Mouse (Mus musculus): ENCODE results near the gene Wdr82. TPM values are rescaled to one million over a fixed set of nuclear protein-coding genes. Genes with fewer than 3 reads are reported as not detected.

Wdr82 gene
- polyA plus RNA-seq, 1 experiment from 2014 or later = 11.3 TPM

DNA sequence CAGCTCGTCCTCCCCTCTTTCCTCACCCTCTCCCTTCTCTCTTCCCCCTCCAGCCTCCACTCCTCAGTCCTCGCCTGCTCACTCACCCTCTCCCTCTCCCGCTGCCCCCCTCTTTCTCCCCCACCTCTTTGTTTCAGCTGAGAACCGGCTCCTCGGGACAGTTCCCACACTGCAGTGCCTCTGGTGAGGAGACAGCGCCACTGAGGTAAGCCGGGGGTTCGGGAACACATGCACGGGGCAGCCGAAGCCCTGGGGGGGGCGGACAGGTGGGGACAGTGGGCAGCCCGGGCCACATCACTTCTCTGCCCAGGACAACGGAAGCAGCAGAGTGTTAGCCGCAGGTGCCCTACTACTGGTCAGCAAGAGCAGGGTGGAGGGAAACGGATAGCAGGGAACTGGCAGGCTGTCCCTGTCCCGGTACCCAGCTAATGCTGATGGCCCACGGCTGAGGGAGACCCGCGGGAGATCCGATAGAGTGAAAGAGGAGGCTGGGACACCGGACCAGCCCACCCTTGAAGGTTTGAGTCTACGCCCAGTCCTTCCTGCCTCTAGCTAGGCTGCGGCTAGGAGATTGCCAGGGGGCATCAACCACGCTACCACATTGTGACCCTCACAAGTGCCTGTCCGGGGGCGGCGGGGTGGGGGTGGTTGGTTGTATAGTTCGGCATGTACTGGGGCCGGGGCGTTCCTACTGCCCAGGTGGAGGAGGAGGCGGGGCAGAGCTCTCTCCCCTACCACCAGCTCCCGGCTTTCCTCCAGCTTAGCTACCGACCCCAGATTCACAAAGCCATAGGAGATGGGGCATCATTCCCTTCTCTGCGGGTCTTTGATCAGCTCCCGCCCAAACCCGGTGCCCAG is 22.0 kb upstream of the Wdr82 start:
- Histone ChIP-seq H3K9me3 (ENCODE audit: control insufficient read depth) (no peaks in the 10 kb centered on the region), H3K36me3 (ENCODE audit: control insufficient read depth, insufficient read depth) (no peaks in the 10 kb centered on the region), H3K4me3 (ENCODE audit: low read depth, low read length) (peak overlapping the region; percentile 26), H3K27ac (ENCODE audit: low read depth, low read length) (no peak overlapping the region), H3K4me2 (replicated peaks; ENCODE audit: low read depth) (peak overlapping the region; percentile 51), H3K4me1 (replicated peaks; ENCODE audit: control insufficient read depth, insufficient read depth, low read length) (no peaks in the 10 kb centered on the region), H3K9ac (ENCODE audit: low read depth, low read length) (no peak overlapping the region), H3K27me3 (replicated peaks; ENCODE audit: control insufficient read depth, insufficient read depth, low read length) (peaks cover 29% of the 10 kb centered on the region)
- under 1% methylated on average over 36 of the region's 36 CpGs for WGBS
- TF ChIP-seq CTCF (IDR thresholded peaks at IDR 0.05; ENCODE audit: low read depth) = no peak; the same call in 1 of the 2 replicates
- 0 out of 2 replicates have a peak, but pooled peaks have one; percentile 24 for ATAC-seq

DNA sequence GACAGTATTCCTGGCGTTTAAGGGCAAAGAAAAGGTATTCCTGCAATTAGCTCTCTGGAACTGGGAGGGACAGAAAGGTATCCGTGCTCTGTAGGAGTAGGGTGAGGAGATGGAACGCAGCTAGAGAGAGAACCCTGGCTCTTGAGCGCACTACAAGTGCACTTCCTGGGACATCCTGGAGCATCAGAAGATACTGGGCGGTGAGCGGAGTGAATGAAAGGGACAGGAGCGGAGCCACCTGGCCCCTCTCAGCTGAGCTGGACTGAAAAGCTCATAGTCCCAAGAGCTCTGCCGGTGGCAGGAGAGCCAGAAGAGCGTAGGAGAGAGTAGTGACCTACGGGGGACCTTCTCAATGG is 21.4 kb upstream of the Wdr82 start:
- peak overlapping the region; percentile 26 for H3K4me3 ChIP-seq (ENCODE audit: low read depth, low read length)
- 25% methylated on average over 10 of the region's 10 CpGs for WGBS
- no peaks in the 10 kb centered on the region for H3K36me3 ChIP-seq (ENCODE audit: control insufficient read depth, insufficient read depth)
- no peaks in the 10 kb centered on the region for H3K9me3 ChIP-seq (ENCODE audit: control insufficient read depth)
- H3K9ac ChIP-seq (ENCODE audit: low read depth, low read length) = no peak overlapping the region
- TF ChIP-seq CTCF (IDR thresholded peaks at IDR 0.05; ENCODE audit: low read depth) = no peak
- peaks cover 29% of the 10 kb centered on the region for H3K27me3 ChIP-seq (replicated peaks; ENCODE audit: control insufficient read depth, insufficient read depth, low read length)
- no peaks in the 10 kb centered on the region for H3K4me1 ChIP-seq (replicated peaks; ENCODE audit: control insufficient read depth, insufficient read depth, low read length)
- no peak for ATAC-seq
- peak overlapping the region; percentile 51 for H3K4me2 ChIP-seq (replicated peaks; ENCODE audit: low read depth)
- H3K27ac ChIP-seq (ENCODE audit: low read depth, low read length) = no peak overlapping the region

DNA sequence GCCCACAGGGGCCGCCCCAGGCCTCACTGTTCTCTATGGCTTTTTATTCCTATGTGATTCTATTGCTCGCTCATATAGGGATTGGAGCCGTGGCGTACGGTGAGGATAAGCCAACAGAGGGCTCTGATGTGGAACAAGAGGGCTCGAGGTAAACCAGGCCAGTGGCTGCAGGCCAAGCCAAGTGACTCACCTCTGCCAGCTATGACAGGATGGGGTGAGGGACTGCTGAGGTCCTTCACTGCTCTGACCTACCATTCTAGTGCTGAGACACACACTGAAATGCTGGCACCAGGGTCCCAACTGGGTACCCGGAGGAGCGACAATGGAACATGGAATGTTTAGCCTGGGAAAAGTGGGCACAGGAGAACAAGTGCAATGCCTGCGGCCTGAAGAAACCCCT is 16.6 kb upstream of the Wdr82 start:
- Histone ChIP-seq H3K9me3 (ENCODE audit: control insufficient read depth) (no peaks in the 10 kb centered on the region), H3K27ac (ENCODE audit: low read depth, low read length) (no peak overlapping the region), H3K4me3 (ENCODE audit: low read depth, low read length) (no peak overlapping the region), H3K9ac (ENCODE audit: low read depth, low read length) (no peak overlapping the region), H3K27me3 (replicated peaks; ENCODE audit: control insufficient read depth, insufficient read depth, low read length) (peaks cover 15% of the 10 kb centered on the region), H3K4me2 (replicated peaks; ENCODE audit: low read depth) (no peak overlapping the region), H3K36me3 (ENCODE audit: control insufficient read depth, insufficient read depth) (no peaks in the 10 kb centered on the region), H3K4me1 (replicated peaks; ENCODE audit: control insufficient read depth, insufficient read depth, low read length) (no peaks in the 10 kb centered on the region)
- ATAC-seq = no peak
- 90% methylated on average over 9 of the region's 9 CpGs for WGBS
- no peak for TF ChIP-seq CTCF (IDR thresholded peaks at IDR 0.05; ENCODE audit: low read depth)

DNA sequence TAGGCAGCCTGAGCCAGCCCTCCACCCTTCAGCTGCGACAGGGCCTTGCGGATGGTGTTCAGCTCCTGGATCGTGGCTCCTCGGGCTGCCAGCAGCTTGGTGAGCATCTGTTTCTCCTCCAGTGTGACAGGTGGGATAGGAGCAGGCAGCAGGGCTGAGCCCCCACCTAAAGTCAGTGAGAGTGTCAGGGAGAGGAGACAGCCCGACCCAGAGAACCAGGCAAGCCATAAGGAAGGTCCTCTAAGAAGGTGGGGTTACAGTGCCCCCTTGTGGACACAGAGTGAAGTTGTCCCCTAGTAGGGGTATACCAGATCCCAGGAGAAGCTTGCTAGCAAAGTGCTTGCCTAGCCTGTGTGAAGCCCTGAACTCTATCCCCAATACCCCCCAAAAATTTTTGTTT is 14.3 kb upstream of the Wdr82 start:
- 60% methylated on average over 5 of the region's 5 CpGs for WGBS
- no peak for ATAC-seq
- peak overlapping the region; percentile 46 for H3K4me2 ChIP-seq (replicated peaks; ENCODE audit: low read depth)
- H3K27me3 ChIP-seq (replicated peaks; ENCODE audit: control insufficient read depth, insufficient read depth, low read length) = no peaks in the 10 kb centered on the region
- no peak overlapping the region for H3K27ac ChIP-seq (ENCODE audit: low read depth, low read length)
- H3K4me1 ChIP-seq (replicated peaks; ENCODE audit: control insufficient read depth, insufficient read depth, low read length) = no peaks in the 10 kb centered on the region
- no peaks in the 10 kb centered on the region for H3K9me3 ChIP-seq (ENCODE audit: control insufficient read depth)
- no peaks in the 10 kb centered on the region for H3K36me3 ChIP-seq (ENCODE audit: control insufficient read depth, insufficient read depth)
- H3K4me3 ChIP-seq (ENCODE audit: low read depth, low read length) = no peak overlapping the region
- H3K9ac ChIP-seq (ENCODE audit: low read depth, low read length) = no peak overlapping the region
- peak; percentile 83 for TF ChIP-seq CTCF (IDR thresholded peaks at IDR 0.05; ENCODE audit: low read depth)

DNA sequence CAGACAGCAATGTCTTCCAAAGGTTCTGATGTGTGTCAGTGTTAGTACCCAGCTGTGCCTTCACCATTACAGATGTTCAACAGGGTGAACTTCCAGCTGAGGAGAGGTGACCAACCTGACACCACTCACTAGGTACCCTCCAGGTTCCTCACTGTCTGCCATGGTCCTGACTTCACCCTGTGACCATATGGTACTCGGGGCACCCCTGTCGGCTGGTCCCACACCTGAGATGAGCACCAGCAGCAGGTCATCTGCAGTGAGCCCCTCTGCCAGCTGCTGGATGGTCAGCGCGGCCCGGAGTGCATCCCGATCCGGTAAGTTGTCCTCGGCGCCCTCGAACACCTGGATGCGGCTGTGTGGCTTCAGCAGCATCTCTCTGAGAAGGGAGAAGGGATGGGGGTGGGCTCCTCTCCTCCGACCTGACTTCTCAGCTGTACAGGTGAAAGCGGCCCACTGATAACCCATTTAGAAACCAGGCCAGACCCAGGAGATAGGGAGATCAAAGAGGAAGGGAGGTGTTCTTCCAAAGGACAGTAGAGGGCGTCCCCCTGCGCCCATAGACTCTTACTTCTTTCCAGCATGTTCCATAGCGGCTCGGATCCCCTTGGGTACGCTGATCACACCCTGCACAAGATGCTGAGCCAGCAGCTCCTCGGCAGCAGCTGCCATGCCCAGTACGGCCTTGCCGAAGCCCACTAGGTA is 13.7 kb upstream of the Wdr82 start:
- WGBS = 82% methylated on average over 21 of the region's 21 CpGs
- Histone ChIP-seq H3K27me3 (replicated peaks; ENCODE audit: control insufficient read depth, insufficient read depth, low read length) (no peaks in the 10 kb centered on the region), H3K9ac (ENCODE audit: low read depth, low read length) (0 out of 2 replicates have a peak overlapping the region, but pooled peaks have one; percentile 22), H3K4me3 (ENCODE audit: low read depth, low read length) (peak overlapping the region; percentile 29), H3K9me3 (ENCODE audit: control insufficient read depth) (no peaks in the 10 kb centered on the region), H3K4me2 (replicated peaks; ENCODE audit: low read depth) (peak overlapping the region; percentile 46), H3K27ac (ENCODE audit: low read depth, low read length) (no peak overlapping the region), H3K4me1 (replicated peaks; ENCODE audit: control insufficient read depth, insufficient read depth, low read length) (no peaks in the 10 kb centered on the region), H3K36me3 (ENCODE audit: control insufficient read depth, insufficient read depth) (no peaks in the 10 kb centered on the region)
- peak; percentile 29; the same call in 1 of the 2 replicates for TF ChIP-seq CTCF (IDR thresholded peaks at IDR 0.05; ENCODE audit: low read depth)
- no peak for ATAC-seq

DNA sequence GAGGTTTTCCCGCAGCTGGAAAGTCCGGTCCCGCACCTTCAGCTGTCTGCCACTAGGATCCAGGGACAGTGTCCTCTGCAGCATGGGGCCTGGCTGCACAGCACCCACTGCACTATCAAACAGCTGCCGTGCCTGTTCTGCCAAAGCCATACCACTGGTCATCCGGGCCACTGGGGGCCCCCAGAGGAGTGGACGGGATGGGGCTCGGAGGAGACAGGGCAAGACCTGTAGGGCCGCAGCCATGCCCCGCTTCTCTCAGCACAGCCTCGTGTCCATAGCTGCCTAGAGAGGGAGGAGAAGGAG is 13.2 kb upstream of the Wdr82 start:
- 81% methylated on average over 10 of the region's 10 CpGs for WGBS

More for the DNA sequence above, 13.2 kb upstream of the Wdr82 start:
- Histone ChIP-seq H3K36me3 (ENCODE audit: control insufficient read depth, insufficient read depth) (no peaks in the 10 kb centered on the region), H3K4me3 (ENCODE audit: low read depth, low read length) (peak overlapping the region; percentile 29), H3K27me3 (replicated peaks; ENCODE audit: control insufficient read depth, insufficient read depth, low read length) (no peaks in the 10 kb centered on the region), H3K4me1 (replicated peaks; ENCODE audit: control insufficient read depth, insufficient read depth, low read length) (no peaks in the 10 kb centered on the region), H3K27ac (ENCODE audit: low read depth, low read length) (peak overlapping the region; percentile 69; the same call in 1 of the 2 replicates), H3K4me2 (replicated peaks; ENCODE audit: low read depth) (peak overlapping the region; percentile 46), H3K9me3 (ENCODE audit: control insufficient read depth) (no peaks in the 10 kb centered on the region), H3K9ac (ENCODE audit: low read depth, low read length) (0 out of 2 replicates have a peak overlapping the region, but pooled peaks have one; percentile 22)
- no peak; the same call in 1 of the 2 replicates for TF ChIP-seq CTCF (IDR thresholded peaks at IDR 0.05; ENCODE audit: low read depth)
- ATAC-seq = peak; percentile 2; the same call in 1 of the 2 replicates
